Mouse (Mus musculus) embryonic fibroblast, embryonic 13.5 days (primary cell): Measurements from ENCODE around the gene Dennd1a. TPM values are rescaled to one million over a fixed set of nuclear protein-coding genes. Genes with fewer than 3 reads are reported as not detected.

ENCODE experiments used
- H3K27ac ChIP-seq: 2 replicates; pipeline ENCODE4 v1.5.1; 2012; ENCODE audit warnings: low read length, control low read depth, inconsistent platforms; ENCODE audit not compliant: insufficient read depth
- H3K4me1 ChIP-seq: 2 replicates; pipeline ENCODE4 v1.6.1; 2011; ENCODE audit warnings: low read length; ENCODE audit not compliant: control insufficient read depth, insufficient read depth
- H3K4me3 ChIP-seq: 2 replicates; pipeline ENCODE4 v1.5.1; 2011; ENCODE audit warnings: mild to moderate bottlenecking, control low read depth, low read length; ENCODE audit not compliant: insufficient read depth
- CTCF ChIP-seq: IDR thresholded peaks from 2 replicates; pipeline ENCODE4 v1.5.1; 2011; ENCODE audit warnings: mild to moderate bottlenecking, control low read depth, low read length, moderate library complexity, borderline replicate concordance; ENCODE audit not compliant: insufficient read depth
- POLR2A ChIP-seq: IDR thresholded peaks from 2 replicates; pipeline ENCODE4 v1.6.1; 2011; ENCODE audit warnings: low read depth, mild to moderate bottlenecking, control low read depth, low read length, moderate library complexity
- polyA plus RNA-seq: library from polyadenylated mRNA; stranded (reverse); fragments of >200 nt; gene quantifications from 2 replicates; pipeline ENCODE4 v1.2.4, GENCODE M21; 2011; ENCODE audit warnings: low read depth; ENCODE audit not compliant: missing spikeins, insufficient read length

Dennd1a gene
- polyA plus RNA-seq, 1 experiment = 25.7 TPM

DNA sequence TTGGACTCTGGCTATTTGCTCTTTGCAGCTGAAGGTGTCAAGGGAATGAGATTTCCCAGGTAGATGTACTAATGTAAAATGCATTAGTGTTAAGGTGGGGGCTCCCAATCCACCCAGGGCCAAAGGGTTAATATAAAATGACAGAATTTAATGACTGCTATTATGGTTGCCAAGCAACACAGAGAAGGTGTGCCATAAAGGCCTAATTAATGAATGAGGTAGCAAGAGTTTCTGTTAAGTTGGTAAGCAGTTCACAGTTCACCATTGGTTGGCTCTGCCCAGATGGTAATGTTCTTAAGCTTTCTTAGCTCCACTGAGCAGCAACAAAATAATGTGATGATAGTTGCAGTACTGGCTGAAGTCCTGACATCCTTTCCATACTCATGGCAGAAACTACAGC lies 190.9 kb downstream of the Dennd1a start:
- H3K27ac ChIP-seq = no peak overlapping the region
- H3K4me3 ChIP-seq = no peak overlapping the region
- H3K4me1 ChIP-seq = no peaks in the 10 kb centered on the region
- no peak for TF ChIP-seq CTCF
- TF ChIP-seq POLR2A = no peak

DNA sequence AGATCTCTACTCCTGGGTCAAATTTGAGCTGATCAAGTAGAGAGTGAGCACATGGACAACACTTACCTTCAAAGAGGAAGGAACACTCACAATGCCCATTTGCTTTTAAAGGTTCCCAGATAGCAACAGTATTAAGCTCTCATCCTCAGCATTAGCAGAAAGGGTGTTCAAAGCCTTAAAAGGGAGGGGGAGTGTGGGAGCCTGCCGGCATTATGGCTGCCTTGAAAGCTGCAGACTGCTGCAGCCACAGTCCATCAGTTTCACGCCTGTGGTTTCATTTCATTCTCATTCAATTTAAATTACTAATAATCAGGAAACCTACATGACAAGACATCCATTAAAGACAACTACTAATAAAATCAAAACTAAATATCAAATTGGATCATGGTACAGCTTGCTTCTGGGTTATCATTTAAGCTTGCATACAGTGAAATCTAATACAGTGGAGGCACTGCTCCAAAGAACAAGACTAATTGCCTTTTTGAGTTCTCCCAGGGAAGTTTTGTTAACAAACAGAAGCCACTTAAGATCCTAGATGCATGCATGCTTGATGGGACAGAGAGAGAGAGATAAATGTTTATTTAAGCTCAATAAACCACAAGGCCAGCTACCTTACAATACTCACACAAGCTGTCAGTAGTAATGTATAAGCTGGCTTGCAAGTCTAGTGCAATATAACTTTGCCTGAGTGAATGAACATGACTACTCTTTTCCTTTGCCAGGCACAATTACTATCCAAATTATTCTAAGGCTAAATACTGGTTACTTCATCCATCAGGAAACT lies 192.6 kb downstream of the Dennd1a start:
- H3K4me3 ChIP-seq = no peak overlapping the region
- no peaks in the 10 kb centered on the region for H3K4me1 ChIP-seq
- no peak for TF ChIP-seq CTCF
- TF ChIP-seq POLR2A = no peak
- H3K27ac ChIP-seq = no peak overlapping the region

DNA sequence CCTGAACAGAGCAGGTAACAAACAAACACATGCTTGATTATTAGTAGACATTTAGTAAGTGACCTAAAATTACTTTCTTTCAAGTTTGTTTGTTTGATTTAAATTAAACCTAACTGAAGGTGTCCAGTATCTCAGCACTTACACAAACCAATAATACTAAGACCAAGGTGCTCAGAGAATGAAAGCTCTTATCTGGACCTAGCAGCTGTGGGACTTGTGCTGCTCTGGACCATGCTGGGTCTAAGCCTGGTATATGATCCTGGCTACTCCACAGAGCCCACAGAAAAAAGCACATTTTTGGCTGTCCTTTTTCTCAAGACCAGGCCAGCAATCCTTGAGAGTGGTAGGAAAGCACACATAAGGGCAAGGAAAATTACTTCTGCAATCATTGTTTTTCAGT lies 193.2 kb downstream of the Dennd1a start:
- Histone ChIP-seq H3K27ac (no peak overlapping the region), H3K4me1 (no peaks in the 10 kb centered on the region), H3K4me3 (no peak overlapping the region)
- TF ChIP-seq CTCF = no peak

DNA sequence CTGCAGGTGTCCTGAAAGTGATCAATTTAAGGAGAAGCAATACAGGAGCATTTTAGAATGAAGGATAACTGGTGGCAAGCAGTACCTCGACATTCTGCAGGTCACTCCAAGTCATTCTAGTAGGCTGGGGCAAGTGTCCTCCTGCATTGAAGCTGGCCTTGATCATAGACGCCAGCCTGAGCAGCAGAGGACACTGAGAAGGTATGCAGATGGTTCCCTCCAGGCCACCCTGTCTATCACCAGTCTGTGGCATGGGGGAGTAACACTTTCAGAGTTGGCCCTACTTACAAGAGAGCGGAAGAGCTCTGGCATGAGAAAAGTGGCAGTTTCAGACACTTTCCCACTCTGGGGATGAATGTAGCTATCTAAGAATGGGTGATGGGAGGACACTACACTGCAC lies 193.9 kb downstream of the Dennd1a start:
- H3K4me1 ChIP-seq = no peaks in the 10 kb centered on the region
- no peak overlapping the region for H3K27ac ChIP-seq
- no peak overlapping the region for H3K4me3 ChIP-seq
- TF ChIP-seq POLR2A = no peak
- no peak for TF ChIP-seq CTCF

DNA sequence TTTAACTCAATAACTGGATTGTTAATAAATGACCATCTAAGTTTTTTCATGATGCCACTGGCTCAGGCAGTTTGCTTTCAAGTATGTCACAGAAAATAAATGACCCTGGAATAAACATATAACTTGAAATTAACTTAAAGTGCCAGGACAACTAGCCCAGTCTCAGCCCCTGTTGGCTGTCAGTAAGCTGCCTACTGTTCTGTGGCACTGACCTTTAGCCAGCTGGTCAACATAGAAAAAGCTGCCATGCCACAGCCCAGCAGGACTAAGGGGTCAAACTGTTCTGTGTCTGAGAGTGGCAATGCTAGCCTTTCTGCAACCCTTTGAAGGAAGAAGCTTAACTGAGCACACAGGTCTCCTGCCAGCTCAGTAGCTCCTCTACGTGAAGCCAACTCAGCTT lies 198.8 kb downstream of the Dennd1a start:
- Histone ChIP-seq H3K27ac (no peak overlapping the region), H3K4me1 (no peaks in the 10 kb centered on the region), H3K4me3 (no peak overlapping the region)
- TF ChIP-seq POLR2A (no peak), CTCF (no peak)

DNA sequence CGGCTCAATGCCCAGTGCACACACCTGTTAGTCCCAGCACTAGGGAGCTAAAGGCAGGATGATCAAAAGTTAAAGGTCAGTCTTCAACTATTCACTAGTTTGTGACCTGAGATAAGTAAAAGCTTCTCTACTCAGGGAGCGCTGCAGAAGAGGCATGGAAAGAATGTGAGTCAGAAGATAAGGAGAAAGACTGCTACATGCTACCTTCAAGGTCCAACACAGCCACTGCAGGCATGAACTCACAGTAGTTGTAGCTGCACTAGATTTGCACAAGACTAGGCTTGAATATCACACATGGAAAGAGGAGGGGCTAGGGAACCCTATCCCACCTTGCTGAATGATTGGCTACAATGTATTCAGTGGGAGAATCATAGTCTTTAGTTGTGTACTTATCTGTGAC lies 202.1 kb downstream of the Dennd1a start:
- H3K4me3 ChIP-seq = no peak overlapping the region
- H3K4me1 ChIP-seq = no peaks in the 10 kb centered on the region
- H3K27ac ChIP-seq = no peak overlapping the region
- no peak for TF ChIP-seq POLR2A

DNA sequence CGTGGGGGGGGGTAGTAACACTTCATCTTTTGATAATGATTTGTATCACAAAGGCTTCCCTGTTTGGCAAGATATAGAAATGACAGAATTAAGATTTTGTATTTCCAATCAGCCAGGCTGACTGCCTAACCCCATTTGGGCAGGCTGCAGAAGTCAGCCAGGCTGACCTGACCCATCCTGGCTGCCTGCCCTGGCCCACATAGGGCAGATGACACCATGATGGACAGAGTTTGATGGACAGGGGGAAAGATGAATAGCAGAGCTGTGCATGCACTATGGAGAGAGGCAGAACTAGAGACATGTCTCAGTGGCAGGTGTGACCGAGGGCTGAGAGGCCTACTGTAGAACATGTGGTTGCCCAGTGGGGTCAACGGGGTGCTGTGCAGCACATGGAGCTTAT lies 203.9 kb downstream of the Dennd1a start:
- H3K4me1 ChIP-seq = no peaks in the 10 kb centered on the region
- H3K4me3 ChIP-seq = no peak overlapping the region
- no peak for TF ChIP-seq CTCF
- TF ChIP-seq POLR2A = no peak
- H3K27ac ChIP-seq = no peak overlapping the region

DNA sequence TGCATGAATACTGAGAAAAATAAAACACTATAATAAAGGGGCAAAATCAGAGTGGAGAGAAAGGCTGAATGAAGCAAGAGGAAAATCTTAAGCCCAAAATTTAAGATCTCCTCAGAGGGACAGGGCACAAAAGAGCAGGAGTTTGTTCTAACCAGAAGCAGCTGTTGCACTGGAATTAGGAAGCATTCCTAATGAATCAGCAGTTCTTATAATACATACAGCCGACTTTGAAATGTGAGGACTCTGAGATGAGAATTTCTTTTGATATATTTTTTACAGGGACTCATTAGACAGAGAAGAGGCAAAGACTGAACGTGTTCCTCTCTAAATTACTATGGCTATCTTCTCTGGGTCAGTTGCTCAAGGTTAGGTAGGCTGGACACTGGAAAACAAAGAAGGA lies 212.7 kb downstream of the Dennd1a start:
- no peaks in the 10 kb centered on the region for H3K4me1 ChIP-seq
- no peak overlapping the region for H3K4me3 ChIP-seq
- peak overlapping the region; percentile 53 for H3K27ac ChIP-seq
- TF ChIP-seq POLR2A (no peak), CTCF (no peak)

DNA sequence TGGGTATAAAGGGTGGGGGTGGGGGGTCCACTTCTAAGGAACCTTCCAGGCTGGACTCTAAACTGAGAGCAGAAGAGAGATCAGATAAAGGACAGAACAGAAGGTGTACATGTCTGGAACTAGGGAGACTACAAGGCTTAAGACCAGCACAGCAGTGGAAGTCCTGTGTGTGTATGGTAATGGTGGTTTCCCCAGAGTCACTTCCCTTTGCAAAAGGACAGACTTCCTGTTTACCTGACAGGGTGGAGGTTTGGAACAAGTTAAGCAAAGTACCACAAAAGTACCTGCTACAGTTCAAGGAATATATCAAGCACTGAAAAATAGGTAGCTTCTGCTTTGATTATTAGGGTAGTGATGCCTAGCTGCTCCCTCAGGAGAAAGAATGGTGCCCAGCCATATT lies 215.1 kb downstream of the Dennd1a start:
- Histone ChIP-seq H3K27ac (no peak overlapping the region), H3K4me1 (no peaks in the 10 kb centered on the region), H3K4me3 (no peak overlapping the region)
- TF ChIP-seq CTCF (no peak), POLR2A (no peak)

DNA sequence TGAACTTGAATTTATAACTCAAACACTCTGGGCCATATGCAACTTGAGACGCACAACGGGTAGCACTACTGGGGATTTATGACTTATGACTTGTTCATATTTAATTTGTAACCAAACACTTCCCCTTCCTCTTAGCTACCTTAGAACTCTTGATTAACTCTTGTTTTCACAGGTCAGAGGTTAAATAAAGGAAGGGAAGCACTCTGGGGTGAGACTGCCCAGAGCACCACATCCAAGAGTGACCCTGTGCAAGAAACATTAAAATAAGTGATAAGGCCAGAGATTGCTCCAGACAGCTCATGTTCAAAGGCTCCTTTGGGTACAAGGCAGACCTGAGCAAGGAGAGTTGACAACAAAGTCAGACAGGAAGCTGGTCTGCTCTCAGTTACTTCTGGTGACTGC lies 219.0 kb downstream of the Dennd1a start:
- Histone ChIP-seq H3K4me1 (no peaks in the 10 kb centered on the region), H3K4me3 (no peak overlapping the region), H3K27ac (no peak overlapping the region)
- TF ChIP-seq CTCF (no peak), POLR2A (no peak)

DNA sequence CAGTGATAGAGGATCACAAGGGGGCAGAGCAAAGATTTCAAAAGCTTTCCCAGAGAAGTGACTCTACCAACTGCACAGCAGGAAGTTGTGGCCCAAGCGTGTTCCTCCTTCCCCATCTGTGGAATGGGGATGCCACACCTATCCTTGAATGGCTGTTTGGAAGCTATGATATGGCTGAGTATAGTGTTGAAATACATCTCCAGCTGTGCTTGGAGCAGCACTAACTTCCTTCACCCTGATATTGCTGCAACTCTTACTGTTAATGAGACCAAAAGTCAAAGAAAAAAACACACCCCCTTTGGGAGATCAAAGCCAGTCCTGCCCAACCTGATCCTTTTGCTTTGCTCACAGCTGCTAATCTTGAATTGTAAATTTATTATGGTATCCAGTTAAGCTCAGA lies 221.3 kb downstream of the Dennd1a start:
- no peak overlapping the region for H3K27ac ChIP-seq
- TF ChIP-seq POLR2A = no peak
- TF ChIP-seq CTCF = no peak
- no peak overlapping the region for H3K4me3 ChIP-seq
- no peaks in the 10 kb centered on the region for H3K4me1 ChIP-seq
